Mouse (Mus musculus) heart, postnatal 0 days (tissue): ENCODE measurements around the gene Umad1.

Experiments used
- CTCF ChIP-seq: IDR thresholded peaks from 2 replicates; pipeline ENCODE4 v1.5.1; 2016; ENCODE audit warnings: antibody characterized with exemption, control low read depth, low read depth
- EP300 ChIP-seq: IDR thresholded peaks from 2 replicates; pipeline ENCODE4 v1.6.1; 2016; ENCODE audit warnings: antibody characterized with exemption, low read depth

DNA sequence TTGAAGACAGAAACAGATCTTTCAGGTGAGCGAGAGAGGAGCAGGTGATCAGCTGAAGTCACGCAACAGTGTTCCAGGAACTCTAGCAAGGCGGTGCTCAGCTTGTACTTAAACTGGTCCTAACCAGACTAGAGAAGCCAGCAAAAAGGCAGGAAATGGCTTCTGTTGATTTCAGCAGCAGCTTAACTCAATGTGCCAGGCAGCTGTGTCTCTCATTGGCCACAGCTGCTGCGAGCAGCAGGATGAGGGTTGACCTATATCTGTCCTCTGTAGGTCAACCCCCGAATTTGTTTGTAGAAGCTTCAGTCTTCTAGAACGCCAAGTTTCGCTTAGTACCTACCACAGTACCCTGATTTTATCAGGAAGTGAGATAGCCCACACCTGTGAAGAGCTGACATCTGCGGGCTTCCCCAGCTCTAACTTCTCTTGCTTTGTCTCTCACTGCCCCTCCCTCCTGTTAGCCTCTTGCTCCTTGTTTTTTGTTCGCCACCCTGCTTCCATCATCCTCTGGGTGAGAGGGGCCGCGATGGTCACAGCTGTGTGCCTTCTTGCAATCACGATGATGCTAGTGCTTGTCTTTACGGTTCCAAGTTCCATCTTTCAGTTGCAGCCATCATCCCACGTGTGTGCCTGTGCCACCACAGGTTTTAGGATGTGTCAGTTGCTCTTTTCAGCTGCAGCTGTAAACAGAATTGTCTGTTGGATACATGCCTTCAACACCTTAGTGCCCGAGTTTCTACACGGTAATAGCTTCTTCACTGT is 226.5 kb downstream of the Umad1 start:
- no peak for TF ChIP-seq CTCF
- no peak for TF ChIP-seq EP300
